Mouse (Mus musculus) testis, adult 2 months (tissue): ENCODE data around the gene Mov10.

ENCODE experiments used
- CTCF ChIP-seq: fragments of 200-500 bp; IDR thresholded peaks from 2 replicates; pipeline ENCODE4 v1.5.1; 2012; ENCODE audit warnings: low read depth, mild to moderate bottlenecking, inconsistent platforms, low read length, moderate library complexity; ENCODE audit not compliant: control insufficient read depth, insufficient read depth, insufficient replicate concordance
- POLR2A ChIP-seq: fragments of 200-500 bp; IDR thresholded peaks from 2 replicates; pipeline ENCODE4 v1.6.1; 2012; ENCODE audit warnings: low read depth, mild to moderate bottlenecking, inconsistent platforms, low read length, moderate library complexity; ENCODE audit not compliant: control insufficient read depth

GRCm38 (mm10) chr3:104856106-104856505 is 37.7 kb upstream of the Mov10 start:
- TF ChIP-seq CTCF (no peak), POLR2A (no peak)
